Mouse (Mus musculus) spleen, adult 2 months (tissue): Measurements from ENCODE around the gene Mgat4a. TPM values are rescaled to one million over a fixed set of nuclear protein-coding genes. Genes with fewer than 3 reads are reported as not detected.

Source experiments
- DNase-seq, 2 experiments: peaks; one replicate each; pipeline versions ENCODE4 v3.0.0 to v3.0.0-alpha.2; 2012 to 2021; ENCODE audit warnings: low spot score in 2 of 2, low read depth in 1 of 2
- H3K27ac ChIP-seq: fragments of 200-500 bp; 2 replicates; pipeline ENCODE4 v1.5.1; 2012; ENCODE audit warnings: low read length, inconsistent platforms; ENCODE audit not compliant: insufficient read depth
- H3K27me3 ChIP-seq: fragments of 200-500 bp; 2 replicates; pipeline ENCODE4 v1.6.1; 2012; ENCODE audit warnings: mild to moderate bottlenecking, moderate library complexity, low read length, inconsistent platforms; ENCODE audit not compliant: control insufficient read depth, insufficient read depth
- H3K36me3 ChIP-seq: fragments of 200-500 bp; 2 replicates; pipeline ENCODE4 v1.6.1; 2012; ENCODE audit warnings: mild to moderate bottlenecking, low read length, inconsistent platforms; ENCODE audit not compliant: control insufficient read depth, insufficient read depth
- H3K4me1 ChIP-seq: fragments of 200-500 bp; 2 replicates; pipeline ENCODE4 v1.6.1; 2011; ENCODE audit warnings: inconsistent platforms; ENCODE audit not compliant: control insufficient read depth, insufficient read depth, insufficient read length
- H3K4me3 ChIP-seq: fragments of 200-500 bp; 2 replicates; pipeline ENCODE4 v1.5.1; 2011; ENCODE audit warnings: mild to moderate bottlenecking, inconsistent platforms; ENCODE audit not compliant: insufficient read depth, insufficient read length; ENCODE audit errors: extremely low read depth
- CTCF ChIP-seq: fragments of 200-500 bp; IDR thresholded peaks from 2 replicates; pipeline ENCODE4 v1.5.1; 2011; ENCODE audit warnings: mild to moderate bottlenecking, inconsistent platforms; ENCODE audit not compliant: insufficient read depth, insufficient read length, insufficient replicate concordance; ENCODE audit errors: extremely low read depth
- POLR2A ChIP-seq: fragments of 200-500 bp; IDR thresholded peaks from 2 replicates; pipeline ENCODE4 v1.6.1; 2011; ENCODE audit warnings: low read depth, low read length, inconsistent platforms
- WGBS: fragments of 180-500 bp; shearing (Covaris S2); methylation state at CpG from one replicate; pipeline ENCODE4 v1.1.7; 2018; 5-methylcytosine and 5-hydroxymethylcytosine counted together
- polyA plus RNA-seq: library from polyadenylated mRNA; depleted of rRNA; stranded (reverse); fragments of >200 nt; gene quantifications from 2 replicates; pipeline ENCODE4 v1.2.3, GENCODE M21; 2012

Mgat4a gene
- polyA plus RNA-seq, 1 experiment, result 8.4 TPM

DNA sequence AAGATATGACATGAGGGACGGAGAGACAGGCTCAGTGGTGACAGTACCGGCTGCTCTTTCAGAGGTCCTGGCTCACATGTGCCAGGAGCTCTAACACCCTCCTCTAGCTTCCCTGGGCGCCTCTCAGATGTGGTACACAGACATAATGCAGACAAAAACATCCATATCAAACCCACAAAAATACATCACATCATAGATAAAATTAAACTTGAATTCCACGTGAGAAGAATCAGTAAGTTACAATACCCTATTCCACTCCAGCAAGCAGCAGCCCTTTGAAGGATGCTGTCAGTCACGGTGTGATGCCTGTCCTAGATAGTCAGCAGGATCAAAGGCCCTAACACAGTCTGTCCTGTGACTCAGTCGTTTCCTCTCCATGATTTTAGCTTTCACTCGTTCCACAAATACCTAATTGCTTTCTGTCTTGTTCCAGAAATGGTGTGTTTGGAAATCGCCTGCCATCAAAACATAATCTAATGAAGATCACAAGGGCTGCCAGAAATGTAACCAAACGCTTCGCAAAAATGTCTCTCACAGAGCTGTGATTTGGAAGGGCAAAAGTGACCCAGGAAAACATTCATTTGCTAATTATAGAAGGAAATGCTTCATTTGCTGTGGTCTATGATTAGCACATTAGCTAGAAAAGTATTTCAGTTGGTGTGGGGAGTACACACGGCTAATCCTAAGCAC is 44.1 kb downstream of the Mgat4a start:
- Histone ChIP-seq H3K36me3 (0 out of 2 replicates have a peak, but pooled peaks cover 2% of the 10 kb centered on the region), H3K4me1 (peaks cover 13% of the 10 kb centered on the region; the same call in 1 of the 2 replicates), H3K27ac (peak overlapping the region; percentile 66; the same call in 1 of the 2 replicates), H3K4me3 (no peak overlapping the region), H3K27me3 (no peaks in the 10 kb centered on the region)
- no peak for DNase-seq
- no peak for TF ChIP-seq POLR2A
- 40% methylated on average over 11 of the region's 11 CpGs for WGBS

DNA sequence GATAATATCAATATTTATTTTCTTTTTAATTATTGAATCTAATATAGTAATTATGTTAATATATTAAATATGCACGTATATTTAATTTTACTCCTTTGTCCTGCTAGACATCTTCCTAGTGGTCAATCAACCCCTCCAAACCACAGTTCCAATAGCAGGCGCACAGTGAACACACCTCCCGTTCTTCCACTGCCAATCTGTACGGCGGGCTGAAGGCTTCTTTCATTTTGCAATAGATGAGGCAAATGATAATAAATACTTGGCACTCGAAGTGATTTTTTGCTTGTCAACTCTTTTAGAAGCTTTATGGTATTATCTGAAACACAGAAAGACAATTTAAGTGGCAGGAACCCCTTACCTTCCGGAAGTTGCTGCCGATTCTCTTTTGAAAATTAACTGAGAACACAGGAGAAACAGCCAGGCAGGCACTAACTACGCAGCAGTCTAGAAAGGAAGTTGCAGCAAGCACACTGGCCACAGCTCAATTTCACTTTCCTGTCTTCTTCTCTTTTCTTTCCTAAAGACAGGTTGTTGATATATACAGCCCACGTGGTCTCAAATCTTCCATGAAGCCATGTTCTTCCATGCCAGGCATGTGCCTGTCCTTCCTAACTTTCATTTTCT is 45.0 kb downstream of the Mgat4a start:
- Histone ChIP-seq H3K4me1 (peaks cover 20% of the 10 kb centered on the region), H3K36me3 (0 out of 2 replicates have a peak, but pooled peaks cover 2% of the 10 kb centered on the region), H3K27ac (peak overlapping the region; percentile 57), H3K27me3 (no peaks in the 10 kb centered on the region), H3K4me3 (peak overlapping the region; percentile 61)
- TF ChIP-seq POLR2A, result peak; percentile 32; the same call in 1 of the 2 replicates
- TF ChIP-seq CTCF, result no peak
- 3% methylated on average over 10 of the region's 10 CpGs for WGBS
- peak in 1 of 2 experiments; percentile 47 for DNase-seq

DNA sequence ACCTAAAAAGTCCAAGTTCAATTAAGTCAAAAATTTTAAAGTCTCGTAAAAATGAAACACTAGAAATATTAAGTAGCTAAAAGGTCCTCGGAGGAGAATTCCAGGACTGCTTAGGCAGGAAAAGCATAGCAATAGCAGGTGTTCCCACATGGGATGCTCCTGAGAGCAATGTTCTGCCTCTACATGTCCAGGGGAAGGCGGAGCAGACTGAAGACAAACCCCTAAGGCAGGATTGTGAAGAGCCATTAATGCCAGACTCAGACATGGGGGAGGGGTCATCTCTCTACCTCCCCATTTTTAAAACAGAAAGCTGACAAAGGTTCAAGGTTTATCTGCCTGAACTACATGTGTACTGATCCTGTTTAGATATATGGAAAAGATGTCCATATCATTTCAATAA is 45.7 kb downstream of the Mgat4a start:
- Histone ChIP-seq H3K4me1 (peaks cover 24% of the 10 kb centered on the region), H3K4me3 (no peak overlapping the region; the same call in 1 of the 2 replicates), H3K36me3 (0 out of 2 replicates have a peak, but pooled peaks cover 2% of the 10 kb centered on the region), H3K27me3 (no peaks in the 10 kb centered on the region), H3K27ac (no peak overlapping the region)
- WGBS, result 94% methylated on average over 3 of the region's 3 CpGs
- no peak for DNase-seq
- TF ChIP-seq CTCF, result no peak
- no peak for TF ChIP-seq POLR2A

DNA sequence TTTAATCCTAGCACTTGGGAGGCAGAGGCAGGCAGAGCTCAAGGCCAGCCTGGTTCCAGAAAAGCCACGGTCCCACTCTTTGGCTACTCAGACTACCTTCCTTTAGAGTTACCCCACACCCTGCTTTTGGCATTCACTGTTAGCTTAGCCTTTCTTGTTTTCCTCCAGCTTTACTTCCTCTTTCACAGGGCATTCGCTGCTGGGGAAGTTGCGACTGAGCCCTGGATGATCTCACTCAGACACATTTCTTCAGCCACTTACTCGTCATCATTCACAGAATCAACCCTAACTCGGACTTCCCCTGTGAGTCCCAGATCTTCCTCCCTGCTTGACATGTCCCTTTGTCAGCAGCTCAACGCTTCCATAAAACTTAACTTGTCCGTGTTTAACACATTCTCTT is 49.1 kb downstream of the Mgat4a start:
- no peak overlapping the region for H3K4me3 ChIP-seq
- H3K4me1 ChIP-seq, result peaks cover 28% of the 10 kb centered on the region
- peak overlapping the region; percentile 93 for H3K27ac ChIP-seq
- TF ChIP-seq CTCF (no peak), POLR2A (no peak)
- H3K36me3 ChIP-seq, result peaks cover 6% of the 10 kb centered on the region
- WGBS, result 5% methylated on average over 7 of the region's 7 CpGs
- peak; percentile 62 to 76 for DNase-seq
- no peaks in the 10 kb centered on the region for H3K27me3 ChIP-seq

DNA sequence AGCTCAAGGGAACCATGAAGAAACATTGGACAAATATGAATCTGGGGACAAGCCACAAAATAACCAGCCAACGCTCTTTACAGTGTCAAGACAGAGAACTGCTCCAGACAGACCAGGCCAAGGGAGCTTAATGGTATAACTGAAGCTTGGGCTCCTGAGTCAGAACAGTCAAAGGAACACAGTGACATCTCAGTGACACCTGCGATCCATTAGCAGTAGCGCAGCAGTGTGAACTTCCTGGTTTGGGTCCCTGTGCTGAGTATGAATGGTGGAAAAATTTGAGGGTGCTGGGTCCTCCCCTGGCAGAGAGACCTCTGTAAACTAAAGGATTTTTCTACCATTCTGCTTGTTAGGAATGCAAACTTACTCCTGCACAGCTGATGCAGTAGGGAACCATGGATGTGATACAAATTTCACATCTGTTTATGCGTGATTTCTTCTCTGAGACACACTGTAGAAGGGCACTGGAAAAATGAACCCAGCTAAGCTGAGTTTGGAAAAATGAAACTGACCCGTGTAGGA is 50.1 kb downstream of the Mgat4a start:
- Histone ChIP-seq H3K36me3 (peaks cover 6% of the 10 kb centered on the region), H3K27me3 (no peaks in the 10 kb centered on the region), H3K27ac (peak overlapping the region; percentile 72), H3K4me3 (no peak overlapping the region), H3K4me1 (peaks cover 27% of the 10 kb centered on the region)
- TF ChIP-seq POLR2A, result no peak
- TF ChIP-seq CTCF, result no peak
- whole genome bisulfite sequencing, result 59% methylated on average over 5 of the region's 5 CpGs
- DNase-seq, result no peak

DNA sequence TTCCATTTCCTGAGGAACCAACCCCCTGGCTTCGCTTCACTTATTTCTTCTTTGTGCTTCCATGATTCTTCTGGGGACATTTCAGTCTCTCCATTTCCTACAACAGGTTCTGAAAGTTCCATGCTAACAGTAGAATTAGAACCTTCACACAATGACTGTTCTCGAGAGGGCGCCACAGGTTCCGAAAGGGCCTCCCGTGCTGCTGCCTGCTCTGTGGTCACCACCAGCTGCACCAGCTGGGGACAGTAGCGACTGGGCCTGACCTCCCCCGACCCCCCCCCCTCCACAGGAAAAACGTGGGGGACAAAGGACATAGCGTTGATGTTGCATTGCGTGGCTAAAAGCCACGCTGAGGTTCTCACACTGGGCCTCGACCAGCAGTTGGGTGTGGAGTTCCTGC is 52.3 kb downstream of the Mgat4a start:
- H3K4me1 ChIP-seq, result peaks cover 25% of the 10 kb centered on the region
- H3K27ac ChIP-seq, result peak overlapping the region; percentile 25
- TF ChIP-seq POLR2A (no peak), CTCF (no peak)
- DNase-seq, result no peak
- H3K4me3 ChIP-seq, result no peak overlapping the region
- WGBS, result 47% methylated on average over 12 of the region's 12 CpGs
- peaks cover 6% of the 10 kb centered on the region for H3K36me3 ChIP-seq
- no peaks in the 10 kb centered on the region for H3K27me3 ChIP-seq

DNA sequence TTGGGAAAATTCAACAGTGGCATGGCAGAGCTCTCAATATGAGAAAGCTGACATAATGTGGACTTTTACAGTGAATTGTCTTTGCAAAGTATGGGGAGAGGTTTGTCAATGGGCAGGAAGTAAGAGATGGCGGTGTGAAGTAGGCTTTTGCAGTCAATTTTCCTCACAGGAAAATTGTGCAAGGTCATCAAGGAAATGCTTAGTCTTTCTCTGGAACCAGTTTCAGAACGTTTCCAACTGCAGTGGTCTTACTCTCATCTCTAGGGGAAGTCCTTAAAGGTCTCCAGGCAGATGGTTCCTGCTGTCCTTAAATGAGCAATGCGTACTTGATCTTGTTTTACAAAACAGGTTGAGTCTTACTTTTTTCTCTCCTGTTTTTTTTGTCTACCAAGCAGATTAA is 53.8 kb downstream of the Mgat4a start:
- no peak overlapping the region for H3K4me3 ChIP-seq
- 64% methylated on average over 3 of the region's 3 CpGs for WGBS
- no peak for TF ChIP-seq CTCF
- no peak for TF ChIP-seq POLR2A
- peaks cover 20% of the 10 kb centered on the region for H3K4me1 ChIP-seq
- no peak for DNase-seq
- peak overlapping the region; percentile 1; the same call in 1 of the 2 replicates for H3K27ac ChIP-seq
- H3K27me3 ChIP-seq, result no peaks in the 10 kb centered on the region
- H3K36me3 ChIP-seq, result peaks cover 6% of the 10 kb centered on the region
